Mouse (Mus musculus): ENCODE data around the gene Smarcd2.

The Smarcd2 gene

GRCm38 (mm10) chr11:106274971-106275411 lies 2.2 kb upstream of the Smarcd2 start:
- no peak for DNase-seq (ENCODE audit: low spot score)

GRCm38 (mm10) chr11:106274374-106274773 lies 1.6 kb upstream of the Smarcd2 start:
- no peak for DNase-seq (ENCODE audit: low spot score)

- no peak for DNase-seq (ENCODE audit: low spot score)
These were observed 1.0 kb upstream of the Smarcd2 start for GRCm38 (mm10) chr11:106273811-106274210.

- no peak for DNase-seq (ENCODE audit: low spot score)
These were observed 526 bp upstream of the Smarcd2 start for GRCm38 (mm10) chr11:106273311-106273684.

GRCm38 (mm10) chr11:106271794-106272643 lies 753 bp downstream of the Smarcd2 start:
- DNase-seq (ENCODE audit: low spot score) = no peak

- DNase-seq (ENCODE audit: low spot score) = no peak
These were observed 1.5 kb downstream of the Smarcd2 start for GRCm38 (mm10) chr11:106271131-106271793.

- no peak for DNase-seq (ENCODE audit: low spot score)
These were observed 3.7 kb downstream of the Smarcd2 start for GRCm38 (mm10) chr11:106269060-106269431.

GRCm38 (mm10) chr11:106268326-106269059 lies 4.3 kb downstream of the Smarcd2 start:
- DNase-seq (ENCODE audit: low spot score) = peak; percentile 44

GRCm38 (mm10) chr11:106267871-106268270 lies 4.9 kb downstream of the Smarcd2 start:
- DNase-seq (ENCODE audit: low spot score) = no peak

GRCm38 (mm10) chr11:106267311-106267852 lies 5.4 kb downstream of the Smarcd2 start:
- DNase-seq (ENCODE audit: low spot score) = no peak

- no peak for DNase-seq (ENCODE audit: low spot score)
These were observed 6.3 kb downstream of the Smarcd2 start for GRCm38 (mm10) chr11:106266431-106266830.

- no peak for DNase-seq (ENCODE audit: low spot score)
These were observed 7.2 kb downstream of the Smarcd2 start for GRCm38 (mm10) chr11:106265570-106265969.

GRCm38 (mm10) chr11:106264988-106265387 lies 7.8 kb downstream of the Smarcd2 start:
- no peak for DNase-seq (ENCODE audit: low spot score)

GRCm38 (mm10) chr11:106263963-106264362 lies 8.8 kb downstream of the Smarcd2 start:
- DNase-seq (ENCODE audit: low spot score) = no peak

GRCm38 (mm10) chr11:106260826-106261450 lies 11.8 kb downstream of the Smarcd2 start:
- no peak for DNase-seq (ENCODE audit: low spot score)

GRCm38 (mm10) chr11:106256775-106257174 lies 16.0 kb downstream of the Smarcd2 start:
- DNase-seq (ENCODE audit: low spot score) = no peak

- peak; percentile 94 for DNase-seq (ENCODE audit: low spot score)
These were observed 16.9 kb downstream of the Smarcd2 start, which contains the start of the genes Ftsj3 and Psmc5 for GRCm38 (mm10) chr11:106255685-106256451. TSS of gene Ftsj3 (minus strand) at chr11:106256079. TSS of gene Psmc5 (plus strand) at chr11:106256154.

- DNase-seq (ENCODE audit: low spot score) = no peak
These were observed 17.6 kb downstream of the Smarcd2 start for GRCm38 (mm10) chr11:106255174-106255573.

GRCm38 (mm10) chr11:106254767-106255166 lies 18.0 kb downstream of the Smarcd2 start:
- no peak for DNase-seq (ENCODE audit: low spot score)

GRCm38 (mm10) chr11:106249326-106249725 lies 23.4 kb downstream of the Smarcd2 start:
- no peak for DNase-seq (ENCODE audit: low spot score)

- no peak for DNase-seq (ENCODE audit: low spot score)
These were observed 25.9 kb downstream of the Smarcd2 start for GRCm38 (mm10) chr11:106246834-106247233.
